Mouse (Mus musculus) layer of hippocampus, postnatal 10 days (tissue): Measurements from ENCODE around the gene Rexo4. TPM values are rescaled to one million over a fixed set of nuclear protein-coding genes. Genes with fewer than 3 reads are reported as not detected.
A peak's percentile ranks its signal among the peaks of the same experiment; 100 is the strongest.

ENCODE experiments used
- DNase-seq, 2 experiments: peaks; one replicate each; pipeline ENCODE4 v3.0.0; 2021; ENCODE audit warnings: low spot score in 2 of 2
- total RNA-seq, 2 experiments: library from RNA; stranded (reverse); gene quantifications; 2 replicates each; pipeline ENCODE4 v1.2.3; 2021

The Rexo4 gene
- total RNA-seq, 2 experiments from 2014 or later, result 49.2 to 51.9 TPM

- peak; percentile 73 to 81 for DNase-seq
Measured at GRCm38 (mm10) chr2:26910994-26911765, 53.0 kb downstream of the Rexo4 start.

DNA sequence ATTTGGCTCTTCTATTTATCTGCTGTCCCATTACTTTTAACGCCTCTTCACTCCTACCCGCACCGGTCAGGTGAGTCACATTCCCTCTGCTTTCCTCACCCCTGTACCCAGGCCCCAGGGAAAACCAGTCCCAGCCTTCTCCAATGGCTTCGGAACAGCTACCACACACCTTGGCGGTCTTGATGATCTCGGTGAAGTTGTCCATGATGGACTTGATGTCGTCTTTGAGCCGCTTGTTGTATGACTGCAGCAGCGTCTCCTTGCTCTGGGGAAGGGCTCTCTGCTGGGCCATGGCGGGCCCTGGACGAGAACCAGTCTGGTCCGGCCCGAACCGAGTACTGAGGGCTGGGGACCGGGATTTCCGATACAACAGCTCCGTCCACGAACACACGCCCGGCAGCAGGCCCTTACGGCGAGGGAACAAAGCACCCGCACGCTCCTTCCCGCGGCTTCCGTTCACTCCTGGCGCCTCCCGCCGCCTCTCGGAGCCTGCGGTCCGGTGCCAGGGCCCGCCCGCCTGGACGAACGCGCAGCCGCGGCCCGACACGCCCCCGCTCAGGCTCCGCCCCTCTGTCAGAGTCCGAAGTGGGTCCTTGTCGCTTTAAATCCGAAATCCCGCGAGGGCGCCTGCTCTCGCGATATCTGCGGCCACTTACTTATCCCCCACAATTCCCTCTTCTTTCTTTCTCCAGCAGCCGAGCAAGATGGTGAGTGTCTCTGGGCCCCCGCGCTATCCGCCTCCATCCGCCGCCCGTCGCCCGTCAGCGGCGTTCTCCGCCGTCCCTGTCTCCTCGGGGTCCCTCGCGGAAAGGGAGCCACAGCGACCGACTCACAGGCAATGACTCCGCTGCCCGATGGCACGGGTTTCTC lies 53.8 kb downstream of the Rexo4 start, which contains the start of the genes Med22 and Rpl7a:
Gene Med22, minus strand, starts transcription at position 554 of the 870 bp plus-strand sequence.
Gene Rpl7a, plus strand, starts transcription at position 641 of the 870 bp plus-strand sequence.
- peak; percentile 100 for DNase-seq

DNA sequence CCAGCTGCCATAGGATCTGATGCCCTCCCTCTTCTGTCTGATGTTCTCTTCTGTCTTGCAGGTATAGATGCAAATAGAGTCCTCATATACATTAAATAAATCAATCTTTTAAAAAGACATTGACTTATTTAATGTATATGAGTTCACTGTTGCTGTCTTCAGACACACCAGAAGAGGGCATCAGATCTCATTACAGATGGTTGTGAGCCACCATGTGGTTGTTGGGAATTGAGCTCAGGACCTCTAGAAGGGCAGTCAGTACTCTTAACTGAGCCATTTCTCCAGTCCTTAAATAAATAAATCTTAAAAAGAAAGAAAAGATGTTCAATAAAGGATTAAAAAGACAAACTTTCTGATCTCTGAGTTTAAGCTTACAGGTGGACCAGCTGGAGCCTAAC lies 54.8 kb downstream of the Rexo4 start:
- no peak for DNase-seq

DNA sequence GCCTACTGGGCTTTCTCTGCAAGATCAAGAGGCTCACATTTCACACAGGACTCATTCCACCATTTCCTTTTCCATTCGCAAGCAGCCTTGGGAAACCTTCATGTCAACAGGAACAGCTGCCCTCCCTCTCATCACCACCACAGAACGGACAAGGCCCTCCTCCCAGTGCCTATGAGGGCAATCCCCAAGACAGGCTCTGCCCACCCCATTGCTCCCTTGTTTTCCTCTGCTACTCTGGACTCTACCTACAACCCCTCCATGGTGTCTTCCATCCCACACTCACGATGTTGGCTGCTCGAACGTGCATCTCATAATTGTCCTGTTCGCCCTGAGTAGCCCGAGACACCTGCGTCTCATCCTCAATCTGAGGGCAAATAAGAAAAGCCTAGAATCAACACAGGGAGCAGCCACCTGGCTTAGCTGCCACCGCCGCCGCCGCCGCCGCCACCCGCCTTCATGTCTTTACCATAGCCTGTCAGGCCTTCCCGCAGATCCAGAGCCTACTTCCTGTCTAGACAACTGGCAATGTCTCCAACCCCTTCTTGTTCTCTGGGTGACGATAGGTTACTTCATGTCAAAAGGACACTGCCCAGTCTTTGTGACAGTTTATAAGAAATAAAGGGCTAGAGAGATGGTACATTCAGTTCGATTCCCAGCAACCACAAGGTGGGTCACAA lies 55.3 kb downstream of the Rexo4 start:
- DNase-seq, result no peak

GRCm38 (mm10) chr2:26907109-26907508 lies 57.1 kb downstream of the Rexo4 start:
- DNase-seq, result no peak

DNA sequence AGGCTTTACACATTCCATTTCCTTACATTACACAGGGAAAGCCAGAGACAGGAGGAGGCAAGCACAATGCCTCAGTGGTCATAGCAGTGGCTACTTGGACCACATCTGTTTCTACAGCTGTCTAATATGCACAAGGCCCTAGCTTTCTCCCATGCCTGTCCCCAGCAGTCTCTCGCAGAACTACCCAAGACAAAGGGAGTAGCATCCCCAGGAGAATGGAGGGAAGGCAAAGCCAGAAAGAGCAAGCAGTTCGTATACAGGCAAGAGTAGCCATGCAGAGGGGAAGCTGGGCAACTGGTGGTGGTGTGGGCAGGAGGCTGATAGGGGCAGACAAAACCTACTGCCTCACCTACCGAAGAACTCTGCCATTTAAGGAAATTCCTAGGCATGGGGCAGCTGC lies 57.8 kb downstream of the Rexo4 start:
- no peak for DNase-seq

GRCm38 (mm10) chr2:26905936-26906335 lies 58.2 kb downstream of the Rexo4 start:
- no peak for DNase-seq

Other genes starting within 250 kb of the Rexo4 start
- not detected for gene Abo, start 99.4 kb downstream of the Rexo4 start, total RNA-seq
- gene Surf6, start 61.5 kb downstream of the Rexo4 start, total RNA-seq, result 10 to 100 TPM; 31.5 to 33.9 TPM
- gene Med22, start 53.7 kb downstream of the Rexo4 start, total RNA-seq, result 10 to 100 TPM; 44.5 to 45.9 TPM
- 100 to 1,000 TPM; 346 to 356 TPM for gene Rpl7a, start 53.6 kb downstream of the Rexo4 start, total RNA-seq
- 10 to 100 TPM; 35.4 to 38.7 TPM for gene Surf2, start 48.0 kb downstream of the Rexo4 start, total RNA-seq
- gene Surf1, start 47.9 kb downstream of the Rexo4 start, total RNA-seq, result 10 to 100 TPM; 81.5 to 83.5 TPM
- gene Surf4, start 30.5 kb downstream of the Rexo4 start, total RNA-seq, result 10 to 100 TPM; 62.1 to 64.0 TPM
- gene Stkld1, start 30.3 kb downstream of the Rexo4 start, total RNA-seq, result under 1 TPM; 0.20 to 0.39 TPM
- gene Adamts13, start 9.0 kb upstream of the Rexo4 start, total RNA-seq, result 1 to 10 TPM; 1.3 to 1.4 TPM
- gene Cacfd1, start 45.5 kb upstream of the Rexo4 start, total RNA-seq, result 10 to 100 TPM; 63.2 to 63.3 TPM
- gene Slc2a6, start 63.6 kb upstream of the Rexo4 start, total RNA-seq, result 10 to 100 TPM; 44.3 to 44.9 TPM
- gene Mymk, start 107.8 kb upstream of the Rexo4 start, total RNA-seq, result 1 to 10 TPM; 1.0 to 1.4 TPM
- 10 to 100 TPM; 16.1 to 18.1 TPM for gene Adamtsl2, start 115.0 kb upstream of the Rexo4 start, total RNA-seq
- gene Fam163b, start 178.1 kb upstream of the Rexo4 start, total RNA-seq, result 100 to 1,000 TPM; 105 to 107 TPM
- under 1 TPM; 0.20 to 0.50 TPM for gene Dbh, start 200.8 kb upstream of the Rexo4 start, total RNA-seq